Mouse (Mus musculus): Measurements from ENCODE around the gene Olfr1058. TPM values are rescaled to one million over a fixed set of nuclear protein-coding genes. Genes with fewer than 3 reads are reported as not detected.
"Not testable (repeated sequence)": the region's sequence is repeated elsewhere in the genome, so short reads cannot be mapped to it uniquely, and the experiment has no call there.

Gene Olfr1058
- not detected in 2 replicates for total RNA-seq (2014; rRNA removed)
- polyA plus RNA-seq (2015; fragmentation: Nextera tagmentation; extraction: Ambion mirVana) = not detected in 2 replicates

DNA sequence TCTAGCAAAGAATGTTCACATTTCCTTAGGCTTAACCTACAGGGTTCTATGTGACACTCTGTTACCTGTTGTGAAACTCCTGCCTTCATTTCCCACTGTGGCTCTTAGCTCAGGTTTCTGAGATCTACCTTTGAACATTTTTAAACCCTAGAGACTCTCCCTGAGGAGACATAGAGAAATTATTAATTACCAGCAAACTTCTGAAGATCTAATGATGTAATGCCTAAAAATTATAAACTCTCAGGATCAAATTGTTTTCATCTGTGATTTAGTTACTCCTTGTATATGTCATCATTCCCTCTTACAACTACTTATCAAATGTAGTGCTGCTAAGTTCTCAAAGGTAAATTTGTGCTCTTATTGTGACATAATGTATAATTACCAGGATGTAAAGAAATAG lies at the start of gene Olfr1058:
Gene Olfr1058, minus strand, starts transcription at position 101 of the 400 bp plus-strand sequence.
- not testable (repeated sequence) for H3K27me3 ChIP-seq (ENCODE audit: insufficient read depth, low read length); H3K4me3 ChIP-seq (ENCODE audit: low read depth, low read length); ATAC-seq; H3K36me3 ChIP-seq (ENCODE audit: insufficient read depth); H3K9ac ChIP-seq; H3K9me3 ChIP-seq (ENCODE audit: low read length); H3K4me1 ChIP-seq (ENCODE audit: insufficient read depth); H3K27ac ChIP-seq (ENCODE audit: low read depth, low read length); DNase-seq; H3K4me2 ChIP-seq (ENCODE audit: low read depth)

GRCm38 (mm10) chr2:86428511-86428910 lies 40.1 kb upstream of the Olfr1058 start:
- not testable (repeated sequence) for ATAC-seq; H3K4me2 ChIP-seq (ENCODE audit: low read depth); H3K27ac ChIP-seq (ENCODE audit: low read depth, low read length); H3K9ac ChIP-seq; H3K4me1 ChIP-seq (ENCODE audit: insufficient read depth); H3K9me3 ChIP-seq (ENCODE audit: low read length); DNase-seq; H3K4me3 ChIP-seq (ENCODE audit: low read depth, low read length); H3K27me3 ChIP-seq (ENCODE audit: insufficient read depth, low read length); H3K36me3 ChIP-seq (ENCODE audit: insufficient read depth)
- 94% methylated on average over 8 of the region's 8 CpGs for WGBS

DNA sequence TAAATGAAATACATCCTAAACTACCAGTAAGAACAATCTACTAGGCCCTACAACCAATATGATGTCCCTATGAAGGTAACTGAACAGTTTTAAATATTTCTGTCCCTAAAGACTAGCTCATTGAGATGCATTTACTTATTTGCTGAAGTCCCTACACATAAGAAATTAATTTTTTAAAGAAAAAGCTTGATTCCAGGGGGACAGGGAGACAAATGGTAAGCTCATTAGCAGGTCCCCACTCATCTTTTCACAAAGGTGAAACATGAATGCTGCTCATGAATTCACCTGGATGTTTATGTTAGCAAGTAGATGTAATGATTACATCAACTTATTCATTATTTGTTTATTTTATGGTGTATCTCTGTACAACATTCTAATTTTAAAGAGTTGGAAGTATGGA lies 38.3 kb upstream of the Olfr1058 start, which contains the start of gene Olfr1062:
Gene Olfr1062, minus strand, starts transcription at position 101 of the 400 bp plus-strand sequence.
- H3K9me3 ChIP-seq (ENCODE audit: low read length); H3K36me3 ChIP-seq (ENCODE audit: insufficient read depth); H3K4me1 ChIP-seq (ENCODE audit: insufficient read depth); DNase-seq; H3K27me3 ChIP-seq (ENCODE audit: insufficient read depth, low read length); H3K27ac ChIP-seq (ENCODE audit: low read depth, low read length); H3K4me3 ChIP-seq (ENCODE audit: low read depth, low read length); ATAC-seq; H3K9ac ChIP-seq; H3K4me2 ChIP-seq (ENCODE audit: low read depth): not testable (repeated sequence)

DNA sequence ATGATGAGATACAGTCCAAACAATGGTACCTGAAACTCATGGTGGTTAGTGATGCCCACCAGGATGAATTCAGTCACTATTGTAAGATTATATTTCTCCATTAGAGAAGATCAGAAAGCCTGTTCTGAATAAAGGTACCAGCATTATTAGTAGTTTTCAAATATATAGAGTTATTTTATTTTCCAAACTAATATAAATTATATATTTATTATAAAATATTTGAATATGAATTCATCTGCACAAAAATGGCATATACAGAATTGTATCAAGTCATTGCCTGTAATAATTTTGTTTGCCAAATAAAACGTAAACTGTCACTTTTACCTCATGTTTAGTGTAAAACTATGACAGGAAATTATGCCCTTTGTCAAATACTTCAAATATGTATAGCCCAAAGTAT lies 25.6 kb upstream of the Olfr1058 start, which contains the start of gene Olfr1061:
Gene Olfr1061, minus strand, starts transcription at position 101 of the 400 bp plus-strand sequence.
- no peaks in the 10 kb centered on the region for H3K4me1 ChIP-seq (ENCODE audit: insufficient read depth)
- H3K4me2 ChIP-seq (ENCODE audit: low read depth) = no peak within 1 kb of the TSS
- no peak for TF ChIP-seq CTCF (IDR thresholded peaks at IDR 0.05; ENCODE audit: low read depth)
- H3K9ac ChIP-seq = no peak within 1 kb of the TSS
- no peaks in the 10 kb centered on the region for H3K36me3 ChIP-seq (ENCODE audit: insufficient read depth)
- H3K4me3 ChIP-seq (ENCODE audit: low read depth, low read length) = no peak within 1 kb of the TSS
- no peaks in the 10 kb centered on the region for H3K27me3 ChIP-seq (ENCODE audit: insufficient read depth, low read length)
- ATAC-seq = no peak
- H3K27ac ChIP-seq (ENCODE audit: low read depth, low read length) = no peak within 1 kb of the TSS
- no peaks in the 10 kb centered on the region for H3K9me3 ChIP-seq (ENCODE audit: low read length)
- 86% methylated on average over 1 of the region's 1 CpGs for whole genome bisulfite sequencing
- no peak for DNase-seq

- no peak overlapping the region for H3K27ac ChIP-seq (ENCODE audit: low read depth, low read length)
- WGBS = 87% methylated on average over 2 of the region's 2 CpGs
- no peak overlapping the region for H3K9ac ChIP-seq
- no peak for TF ChIP-seq CTCF (IDR thresholded peaks at IDR 0.05; ENCODE audit: low read depth)
- H3K4me2 ChIP-seq (ENCODE audit: low read depth) = no peak overlapping the region
- H3K27me3 ChIP-seq (ENCODE audit: insufficient read depth, low read length) = no peaks in the 10 kb centered on the region
- H3K4me1 ChIP-seq (ENCODE audit: insufficient read depth) = no peaks in the 10 kb centered on the region
- H3K4me3 ChIP-seq (ENCODE audit: low read depth, low read length) = no peak overlapping the region
- DNase-seq = no peak
- H3K36me3 ChIP-seq (ENCODE audit: insufficient read depth) = no peaks in the 10 kb centered on the region
- ATAC-seq = no peak
- no peaks in the 10 kb centered on the region for H3K9me3 ChIP-seq (ENCODE audit: low read length)
Measured at GRCm38 (mm10) chr2:86395114-86395513, 6.8 kb upstream of the Olfr1058 start.

DNA sequence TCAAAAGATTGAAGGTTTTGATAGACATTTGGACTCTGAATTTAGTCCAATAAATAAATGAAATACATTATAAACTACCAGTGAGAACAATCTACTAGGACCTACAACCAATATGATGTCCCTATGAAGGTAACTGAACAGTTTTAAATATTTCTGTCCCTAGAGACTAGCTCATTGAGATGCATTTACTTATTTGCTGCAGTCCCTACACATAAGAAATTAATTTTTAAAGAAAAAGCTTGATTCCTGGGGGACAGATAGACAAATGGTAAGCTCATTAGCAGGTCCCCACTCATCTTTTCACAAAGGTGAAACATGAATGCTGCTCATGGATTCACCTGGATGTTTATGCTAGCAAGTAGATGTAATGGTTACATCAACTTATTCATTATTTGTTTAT lies 10.1 kb downstream of the Olfr1058 start, which contains the start of gene Olfr1057:
Gene Olfr1057, minus strand, starts transcription at position 101 of the 400 bp plus-strand sequence.
- H3K4me1 ChIP-seq (ENCODE audit: insufficient read depth) = no peaks in the 10 kb centered on the region
- TF ChIP-seq CTCF (IDR thresholded peaks at IDR 0.05; ENCODE audit: low read depth) = no peak
- H3K9me3 ChIP-seq (ENCODE audit: low read length) = no peaks in the 10 kb centered on the region
- no peaks in the 10 kb centered on the region for H3K36me3 ChIP-seq (ENCODE audit: insufficient read depth)
- no peak within 1 kb of the TSS for H3K4me3 ChIP-seq (ENCODE audit: low read depth, low read length)
- ATAC-seq (no peak), DNase-seq (no peak)
- no peak within 1 kb of the TSS for H3K27ac ChIP-seq (ENCODE audit: low read depth, low read length)
- H3K4me2 ChIP-seq (ENCODE audit: low read depth) = no peak within 1 kb of the TSS
- no peaks in the 10 kb centered on the region for H3K27me3 ChIP-seq (ENCODE audit: insufficient read depth, low read length)
- H3K9ac ChIP-seq = no peak within 1 kb of the TSS

DNA sequence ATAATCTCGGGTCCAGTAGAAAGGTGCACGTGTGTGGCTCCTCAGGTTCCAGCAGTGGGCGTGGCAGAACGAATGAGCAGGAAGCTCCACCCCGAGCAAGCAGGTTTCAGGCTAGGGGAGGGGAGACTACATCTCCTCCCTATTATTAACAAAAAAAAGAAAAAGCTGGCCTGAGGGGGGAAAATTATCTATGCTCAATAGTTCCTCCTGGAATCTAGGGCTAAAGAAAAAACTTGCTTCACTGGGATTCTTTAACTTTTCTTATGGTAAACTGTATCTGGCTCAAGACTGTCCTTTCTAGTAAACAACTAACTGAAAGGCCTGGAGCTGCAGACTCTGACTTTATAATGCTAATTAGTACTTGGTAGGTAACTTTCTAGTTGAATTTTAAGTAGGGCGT lies 22.0 kb downstream of the Olfr1058 start:
- not testable (repeated sequence) for ATAC-seq; H3K27ac ChIP-seq (ENCODE audit: low read depth, low read length); H3K27me3 ChIP-seq (ENCODE audit: insufficient read depth, low read length); H3K4me2 ChIP-seq (ENCODE audit: low read depth); H3K36me3 ChIP-seq (ENCODE audit: insufficient read depth); DNase-seq; H3K4me1 ChIP-seq (ENCODE audit: insufficient read depth); H3K4me3 ChIP-seq (ENCODE audit: low read depth, low read length); H3K9ac ChIP-seq; H3K9me3 ChIP-seq (ENCODE audit: low read length)
- no CpG with 5 or more reads among the region's 6 CpGs for WGBS

DNA sequence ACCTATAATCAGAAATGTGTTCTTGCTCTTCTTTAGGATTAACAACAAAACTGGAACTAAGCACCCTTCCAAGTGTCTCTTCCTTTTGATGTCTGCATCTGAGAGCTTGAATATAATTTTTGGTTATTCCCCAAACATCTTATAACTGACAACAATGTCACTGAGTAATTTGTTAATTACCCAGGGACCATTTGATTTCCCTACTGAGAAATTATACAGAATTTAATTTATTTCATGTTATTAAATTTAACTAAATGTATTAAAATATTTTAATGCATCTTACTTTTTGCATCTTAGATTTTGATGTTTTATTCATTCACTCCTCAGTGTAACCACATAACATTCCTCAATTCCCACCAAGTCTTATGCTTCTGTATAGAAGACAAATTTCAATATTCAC lies 26.0 kb downstream of the Olfr1058 start, which contains the start of gene Olfr1056:
Gene Olfr1056, minus strand, starts transcription at position 101 of the 400 bp plus-strand sequence.
- DNase-seq (no peak), ATAC-seq (no peak)

GRCm38 (mm10) chr2:86351751-86352150 lies 36.6 kb downstream of the Olfr1058 start:
- not testable (repeated sequence) for H3K4me3 ChIP-seq (ENCODE audit: low read depth, low read length); H3K9ac ChIP-seq; H3K27me3 ChIP-seq (ENCODE audit: insufficient read depth, low read length); H3K9me3 ChIP-seq (ENCODE audit: low read length); ATAC-seq; H3K4me1 ChIP-seq (ENCODE audit: insufficient read depth); H3K27ac ChIP-seq (ENCODE audit: low read depth, low read length); H3K4me2 ChIP-seq (ENCODE audit: low read depth); H3K36me3 ChIP-seq (ENCODE audit: insufficient read depth)
- DNase-seq = peak; percentile 4
- 65% methylated on average over 1 of the region's 1 CpGs for WGBS

More for the DNA sequence above, 26.0 kb downstream of the Olfr1058 start, which contains the start of gene Olfr1056:
- H3K9me3 ChIP-seq (ENCODE audit: low read length) = no peaks in the 10 kb centered on the region
- no peak for TF ChIP-seq CTCF (IDR thresholded peaks at IDR 0.05; ENCODE audit: low read depth)
- H3K4me3 ChIP-seq (ENCODE audit: low read depth, low read length) = no peak within 1 kb of the TSS
- no peak within 1 kb of the TSS for H3K9ac ChIP-seq
- H3K27me3 ChIP-seq (ENCODE audit: insufficient read depth, low read length) = no peaks in the 10 kb centered on the region
- no peak within 1 kb of the TSS for H3K27ac ChIP-seq (ENCODE audit: low read depth, low read length)
- no peak within 1 kb of the TSS for H3K4me2 ChIP-seq (ENCODE audit: low read depth)
- H3K4me1 ChIP-seq (ENCODE audit: insufficient read depth) = no peaks in the 10 kb centered on the region
- H3K36me3 ChIP-seq (ENCODE audit: insufficient read depth) = no peaks in the 10 kb centered on the region

Data from forebrain, postnatal 0 days (tissue).